Mouse (Mus musculus) embryo, embryonic 11 days (tissue): ENCODE measurements around the gene Zyg11b.

ENCODE experiments used
- DNase-seq: peaks from one replicate; pipeline ENCODE4 v3.0.0-alpha.2; 2015

Gene Zyg11b

DNA sequence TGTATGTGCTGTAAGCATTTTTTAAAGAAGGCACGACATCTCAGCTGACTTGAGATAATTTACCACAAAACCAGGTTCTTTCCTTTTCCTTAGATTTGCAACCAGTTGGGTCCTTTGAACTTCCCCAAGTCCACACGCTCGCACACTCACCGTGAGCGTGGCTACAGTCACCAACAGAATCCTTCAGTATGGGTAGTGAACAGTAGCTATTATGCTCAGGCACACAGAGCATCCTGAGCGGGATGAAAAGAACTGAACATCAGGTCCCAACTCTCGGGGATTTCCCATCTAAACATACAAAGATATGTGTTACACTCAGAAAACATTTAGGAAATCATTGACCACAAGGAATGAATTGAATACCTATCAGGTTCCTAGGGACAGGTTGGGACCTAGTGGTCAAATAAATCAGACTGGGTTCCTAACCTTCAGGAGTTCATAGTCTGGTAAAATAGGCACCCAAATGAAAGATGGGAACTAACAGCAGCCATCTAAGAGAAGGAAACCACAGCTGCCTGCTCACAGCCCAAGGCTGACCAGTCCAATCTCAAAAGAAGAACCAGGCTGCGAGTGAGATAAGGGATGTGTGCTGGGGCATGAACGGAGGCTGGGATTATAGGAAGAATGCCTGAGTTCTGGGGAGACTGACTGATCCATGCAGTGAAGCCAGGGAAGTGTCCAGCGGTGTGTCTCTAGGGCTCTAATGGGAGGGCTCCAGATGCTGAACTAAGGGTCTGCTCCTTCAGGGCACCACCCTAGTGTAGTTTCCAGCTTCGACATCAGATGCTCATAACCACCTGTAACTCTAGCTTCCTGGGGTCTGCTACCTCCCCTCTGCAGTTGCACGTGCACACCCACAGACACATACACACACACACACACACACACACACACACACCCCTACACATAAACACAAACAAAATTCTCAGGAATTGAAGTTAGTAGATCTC is 17.0 kb upstream of the Zyg11b start:
- DNase-seq: no peak

GRCm38 (mm10) chr4:108314041-108314440 is 13.1 kb upstream of the Zyg11b start:
- no peak for DNase-seq

DNA sequence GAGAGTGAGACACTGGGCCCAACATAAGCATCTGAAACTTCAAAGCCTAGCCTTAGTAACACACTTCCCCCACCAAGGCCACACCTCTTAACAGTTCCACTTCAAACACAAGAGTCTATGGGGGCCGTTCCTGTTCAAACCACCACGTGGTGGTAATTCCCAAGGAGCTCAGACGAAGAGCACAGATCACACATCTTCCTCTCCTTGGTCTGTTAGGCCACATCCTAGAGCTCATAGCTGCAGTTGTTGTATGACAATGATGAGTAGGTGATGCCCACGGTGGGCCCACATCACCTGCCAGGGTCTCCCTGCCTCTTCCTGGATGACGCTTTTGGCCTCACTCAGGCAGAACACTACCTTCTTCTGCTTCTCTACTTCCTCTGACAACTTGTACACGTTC is 9.8 kb upstream of the Zyg11b start:
- no peak for DNase-seq

- DNase-seq: no peak
Measured at GRCm38 (mm10) chr4:108302296-108302890, 1.5 kb upstream of the Zyg11b start.

GRCm38 (mm10) chr4:108300266-108300665 is 630 bp downstream of the Zyg11b start:
- peak; percentile 43 for DNase-seq

GRCm38 (mm10) chr4:108276973-108277372 is 23.9 kb downstream of the Zyg11b start:
- DNase-seq: no peak

- DNase-seq: no peak
Measured at GRCm38 (mm10) chr4:108272286-108272685, 28.6 kb downstream of the Zyg11b start.

DNA sequence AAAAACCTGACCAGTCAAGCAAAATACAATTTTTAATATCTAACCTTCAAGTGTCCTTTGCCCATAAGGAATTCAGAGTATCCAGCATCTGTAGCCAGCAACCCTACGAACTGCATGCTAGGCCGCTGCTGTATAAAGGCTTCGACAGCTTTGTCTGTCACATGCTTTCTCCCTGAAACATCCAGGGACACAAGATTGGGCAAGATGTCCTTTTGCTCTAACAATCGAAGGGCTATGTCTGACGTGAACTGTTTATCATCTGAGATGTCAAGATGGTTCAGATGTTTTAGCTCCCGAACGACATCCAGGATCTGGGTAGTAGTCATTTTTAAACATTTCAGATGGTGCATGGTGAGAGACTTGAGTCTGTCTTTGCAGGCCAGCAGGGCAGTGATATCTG is 35.1 kb downstream of the Zyg11b start:
- no peak for DNase-seq

GRCm38 (mm10) chr4:108253317-108253716 is 47.6 kb downstream of the Zyg11b start:
- no peak for DNase-seq

- no peak for DNase-seq
Measured at GRCm38 (mm10) chr4:108250501-108250900, 50.4 kb downstream of the Zyg11b start.

GRCm38 (mm10) chr4:108249314-108249713 is 51.6 kb downstream of the Zyg11b start:
- no peak for DNase-seq

GRCm38 (mm10) chr4:108233654-108234053 is 67.2 kb downstream of the Zyg11b start:
- DNase-seq: no peak

GRCm38 (mm10) chr4:108225341-108225872 is 75.5 kb downstream of the Zyg11b start:
- peak; percentile 13 for DNase-seq

- DNase-seq: no peak
Measured at GRCm38 (mm10) chr4:108222507-108222906, 78.4 kb downstream of the Zyg11b start.

- peak; percentile 50 for DNase-seq
Measured at GRCm38 (mm10) chr4:108219019-108219418, 81.9 kb downstream of the Zyg11b start.

GRCm38 (mm10) chr4:108217332-108218179 is 83.3 kb downstream of the Zyg11b start, which contains the start of gene Zyg11a:
TSS of gene Zyg11a (minus strand) at chr4:108218048.
- DNase-seq: peak; percentile 47

DNA sequence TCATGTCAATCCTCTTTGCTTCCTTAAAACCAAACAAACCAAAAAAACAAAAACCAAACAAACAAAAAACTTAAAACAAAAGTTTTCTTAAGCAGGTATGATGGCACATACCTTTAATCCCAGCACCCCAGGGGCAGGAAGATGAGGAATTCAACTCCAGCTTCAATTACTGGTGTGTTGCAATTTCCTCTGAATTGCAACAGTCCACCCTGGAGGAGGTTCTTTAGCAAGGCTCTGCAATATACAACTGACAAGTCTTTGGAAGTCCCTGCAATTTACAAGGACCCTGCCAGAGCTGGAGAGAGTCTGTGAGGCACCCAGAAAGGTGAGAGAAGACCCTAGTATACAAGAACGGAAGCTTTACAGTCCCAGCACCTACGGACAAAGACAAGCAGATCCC is 87.9 kb downstream of the Zyg11b start:
- DNase-seq: no peak

DNA sequence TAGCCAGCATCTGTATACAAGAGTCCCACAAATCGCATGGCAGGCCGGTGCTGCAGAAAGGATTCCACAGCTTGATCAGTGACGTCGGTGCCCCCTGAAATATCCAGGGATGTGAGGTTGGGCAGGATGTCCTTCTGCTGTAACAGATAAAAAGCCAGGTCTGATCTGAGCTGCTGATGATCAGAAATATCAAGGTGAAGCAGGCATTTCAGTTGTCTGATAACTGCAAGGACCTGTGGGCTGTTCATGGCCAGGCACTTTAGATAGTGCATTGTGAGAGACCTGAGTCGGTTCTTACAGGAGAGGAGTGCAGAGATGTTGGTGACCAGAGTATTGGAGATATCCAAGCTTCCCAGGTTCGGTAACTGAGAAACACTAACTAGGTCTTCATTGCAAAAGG is 96.3 kb downstream of the Zyg11b start:
- no peak for DNase-seq

DNA sequence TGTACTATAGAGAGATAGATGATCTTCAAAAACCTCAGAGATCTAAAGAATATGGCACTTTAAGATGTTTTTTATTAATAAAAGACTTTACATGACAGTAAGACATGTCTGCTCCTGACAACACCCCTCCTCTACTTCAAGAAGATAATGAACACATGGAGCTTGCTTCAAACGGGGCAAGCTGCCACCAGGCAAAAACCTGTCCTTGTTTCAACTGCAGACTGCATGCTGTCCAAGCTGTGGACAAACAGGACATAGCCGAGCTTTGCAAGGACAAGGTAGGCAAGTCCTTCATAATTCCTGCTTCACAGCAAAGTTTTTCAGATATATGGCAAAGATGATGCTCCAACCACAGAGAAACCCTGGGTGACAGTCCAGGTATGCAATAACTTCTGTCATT is 101.7 kb downstream of the Zyg11b start:
- no peak for DNase-seq

DNA sequence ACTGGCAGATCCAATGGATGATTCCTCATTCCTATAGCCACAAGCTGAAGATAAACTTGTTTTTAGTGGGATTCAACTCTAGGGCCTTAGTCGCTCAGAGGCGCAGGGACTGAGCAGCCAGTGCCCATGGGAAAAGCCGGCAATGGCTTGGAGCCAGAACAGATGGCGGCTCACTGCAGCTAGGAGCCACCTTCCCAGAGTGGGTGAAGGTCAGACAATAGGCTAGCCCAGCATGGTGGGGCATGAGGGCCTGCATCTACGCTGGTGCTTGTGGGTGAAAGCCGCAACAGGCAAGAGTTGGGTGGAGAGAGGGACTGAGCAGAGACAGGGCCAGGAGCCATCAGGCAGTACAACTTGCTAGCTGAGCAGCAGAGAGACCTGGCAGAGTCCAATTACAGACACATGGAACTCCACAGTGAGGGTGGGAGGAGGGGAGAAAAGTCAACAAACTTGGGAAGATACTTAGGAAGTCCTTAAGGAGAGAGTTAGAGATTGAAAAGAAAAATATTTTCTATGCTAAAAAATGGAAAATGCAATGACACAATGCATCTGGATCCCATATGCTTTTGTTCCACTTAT is 104.5 kb downstream of the Zyg11b start:
- peak; percentile 26 for DNase-seq

GRCm38 (mm10) chr4:108192821-108193323 is 108.0 kb downstream of the Zyg11b start:
- no peak for DNase-seq

DNA sequence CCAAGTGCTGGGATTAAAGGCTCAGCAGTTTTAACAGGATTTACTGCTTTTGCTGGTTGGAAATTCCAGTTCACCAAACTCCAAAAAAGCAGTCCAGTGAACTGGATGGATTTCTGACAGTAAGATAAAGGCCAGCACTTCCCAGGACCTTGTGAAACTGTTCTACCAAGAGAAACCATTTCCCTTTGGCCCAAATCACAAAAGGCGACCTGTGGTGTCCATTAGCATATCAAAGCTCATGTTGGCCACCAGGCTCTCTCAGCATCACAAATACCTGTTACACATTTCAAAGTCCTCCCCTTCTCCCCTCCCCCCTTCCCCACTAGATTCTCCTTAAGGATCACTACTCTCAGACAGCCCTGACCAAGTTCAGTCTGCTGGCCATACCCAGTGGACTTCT is 118.6 kb downstream of the Zyg11b start:
- no peak for DNase-seq
